ENCODE assay signal across 33 mouse cellular contexts in genomic region chr5:145020254-145020653, GRCm38 (mm10). TPM values are rescaled to one million over a fixed set of nuclear protein-coding genes. Genes with fewer than 3 reads are reported as not detected.
"Had no signal": no experiment of that assay in that cellular context is flagged by ENCODE, and none has a peak within 500 bp of the region (broad histone marks: within the 10 kb centered on the region; RNA-seq: fewer than 3 reads in every experiment).

No protein-coding gene starts in this region.

RNA-seq across cellular contexts. Expression of gene Gm4871, which starts 12.3 kb away (rescaled TPM):
- total RNA-seq: gastrocnemius, adult 2 months; gastrocnemius, postnatal 10 days; gastrocnemius, postnatal 25 days; gastrocnemius, postnatal 4 days; granulocyte monocyte progenitor cell, adult 5-6 weeks; heart, adult 2 months; heart, postnatal 10 days; heart, postnatal 25 days; heart, postnatal 4 days; layer of hippocampus, adult 2 months; layer of hippocampus, postnatal 10 days; layer of hippocampus, postnatal 25 days; left cerebral cortex, adult 2 months; left cerebral cortex, postnatal 14 days; left cerebral cortex, postnatal 36 days had no signal
- polyA plus RNA-seq: heart, adult 2 months; heart, embryonic 11.5 days; heart, embryonic 13.5 days; heart, embryonic 15.5 days; hindbrain, embryonic 12.5 days; hindbrain, embryonic 14.5 days; hindbrain, embryonic 16.5 days; inflammation-experienced regulatory T-cells, adult 6 months; intestine, embryonic 15.5 days; intestine, postnatal 0 days; kidney, embryonic 14.5 days; kidney, embryonic 16.5 days; limb, embryonic 10.5 days; limb, embryonic 12.5 days; limb, embryonic 14.5 days; liver, embryonic 11.5 days; liver, embryonic 13.5 days; liver, embryonic 15.5 days had no signal

RNA-seq across cellular contexts. Expression of gene 1700018F24Rik, which starts 22.5 kb away (rescaled TPM):
- total RNA-seq: gastrocnemius, adult 2 months; gastrocnemius, postnatal 10 days; gastrocnemius, postnatal 25 days; gastrocnemius, postnatal 4 days; granulocyte monocyte progenitor cell, adult 5-6 weeks; heart, adult 2 months; heart, postnatal 10 days; heart, postnatal 25 days; heart, postnatal 4 days; layer of hippocampus, adult 2 months; layer of hippocampus, postnatal 10 days; layer of hippocampus, postnatal 25 days; left cerebral cortex, adult 2 months; left cerebral cortex, postnatal 14 days; left cerebral cortex, postnatal 36 days had no signal
- polyA plus RNA-seq: heart, adult 2 months; heart, embryonic 11.5 days; heart, embryonic 13.5 days; heart, embryonic 15.5 days; hindbrain, embryonic 10.5 days; hindbrain, embryonic 12.5 days; hindbrain, embryonic 14.5 days; hindbrain, embryonic 16.5 days; inflammation-experienced regulatory T-cells, adult 6 months; intestine, embryonic 15.5 days; intestine, postnatal 0 days; kidney, embryonic 14.5 days; kidney, embryonic 16.5 days; limb, embryonic 10.5 days; limb, embryonic 12.5 days; limb, embryonic 14.5 days; liver, embryonic 11.5 days; liver, embryonic 13.5 days; liver, embryonic 15.5 days had no signal
